Mouse (Mus musculus) layer of hippocampus, postnatal 36 days (tissue): ENCODE data around the gene Dnah7a. TPM values are rescaled to one million over a fixed set of nuclear protein-coding genes. Genes with fewer than 3 reads are reported as not detected.
A peak's percentile ranks its signal among the peaks of the same experiment; 100 is the strongest.
"Not testable (repeated sequence)": the region's sequence is repeated elsewhere in the genome, so short reads cannot be mapped to it uniquely, and the experiment has no call there.

Source experiments
- DNase-seq, 2 experiments: peaks; one replicate each; pipeline ENCODE4 v3.0.0; 2022
- total RNA-seq, 2 experiments: library from RNA; stranded (reverse); gene quantifications; 2 replicates each; pipeline ENCODE4 v1.2.3; 2021

Dnah7a gene
- 1 to 10 TPM; 3.6 to 3.9 TPM for total RNA-seq

DNA sequence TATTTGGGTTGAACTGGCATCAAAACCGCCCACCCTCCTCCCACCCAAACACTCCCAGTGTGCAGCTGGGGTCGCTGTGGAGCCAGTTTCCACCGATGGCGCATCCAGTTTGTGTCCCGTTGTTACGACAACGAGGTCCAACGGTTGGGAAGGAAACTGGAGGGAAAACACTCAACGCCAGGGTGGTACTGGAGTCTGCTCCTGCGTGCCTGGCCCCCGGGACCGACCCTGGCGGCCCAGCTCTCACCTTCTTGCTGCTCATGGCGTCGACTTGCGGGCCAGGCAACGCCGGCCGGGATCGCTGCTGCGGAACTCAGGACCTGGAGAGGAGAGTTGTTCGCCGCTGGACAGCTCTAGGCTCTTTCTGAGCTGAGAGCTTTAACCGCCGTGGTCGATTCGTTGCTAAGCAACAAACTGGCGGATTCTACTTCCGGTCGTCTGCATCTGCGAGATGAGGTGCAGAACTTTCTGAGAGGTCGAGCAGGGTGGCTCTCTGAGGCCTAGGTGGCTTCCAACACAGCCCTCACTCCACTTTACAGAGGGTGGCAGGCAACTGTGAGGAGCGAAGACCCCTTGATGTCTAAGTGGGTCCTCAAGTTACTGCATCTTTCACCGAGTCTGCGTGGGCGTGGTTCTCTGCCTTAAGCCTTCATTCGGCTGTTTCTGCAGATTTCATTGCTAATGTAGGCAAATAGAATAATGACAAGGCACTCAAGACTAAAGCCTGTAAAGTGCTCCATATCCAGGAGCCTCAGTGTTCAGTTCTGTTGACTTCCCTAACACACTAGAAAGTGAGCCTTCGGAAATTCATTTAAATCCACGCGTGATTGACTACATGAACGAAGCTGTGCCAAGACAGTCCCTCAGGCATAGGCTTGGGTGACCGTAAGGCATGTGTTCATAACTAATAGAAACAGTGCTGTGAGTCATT is at the start of gene Dnah7a:
Dnah7a (minus strand) TSS at position 354 of the 931 bp plus-strand sequence.
- peak; percentile 45 to 50 for DNase-seq

DNA sequence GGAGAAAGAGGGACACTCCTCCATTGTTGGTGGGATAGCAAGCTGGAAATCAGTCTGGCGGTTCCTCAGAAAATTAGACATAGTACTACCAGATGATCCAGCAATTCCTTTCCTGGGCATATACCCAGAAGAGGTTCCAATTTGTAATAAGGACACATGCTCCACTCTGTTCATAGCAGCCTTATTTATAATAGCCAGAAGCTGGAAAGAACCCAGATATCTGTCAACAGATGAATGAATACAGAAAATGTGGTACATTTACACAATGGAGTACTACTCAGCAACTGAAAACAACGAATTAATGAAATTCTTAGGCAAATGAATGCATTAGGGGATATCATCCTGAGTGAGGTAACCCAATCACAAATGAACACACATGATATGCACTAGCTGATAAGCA is 46.9 kb upstream of the Dnah7a start:
- DNase-seq: not testable (repeated sequence)

DNA sequence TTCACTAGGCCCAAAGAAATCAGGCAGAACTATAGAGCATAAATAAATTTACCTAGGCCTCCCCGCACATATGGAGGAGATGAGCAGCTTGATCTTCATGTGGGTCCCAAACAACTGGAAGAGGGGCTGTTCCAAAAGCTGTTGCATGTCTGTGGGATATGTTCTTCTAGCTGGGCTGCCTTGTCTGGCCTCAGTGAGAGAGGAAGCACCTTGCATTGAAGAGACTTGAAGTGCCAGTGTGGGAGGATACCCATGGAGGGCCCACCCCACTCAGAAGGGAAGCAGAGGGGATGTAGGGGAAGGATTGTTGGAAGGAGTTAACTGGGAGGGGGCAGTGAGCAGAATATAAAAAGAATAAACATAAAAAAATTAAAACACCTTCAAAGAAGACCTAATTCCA is 44.6 kb upstream of the Dnah7a start:
- no peak for DNase-seq

DNA sequence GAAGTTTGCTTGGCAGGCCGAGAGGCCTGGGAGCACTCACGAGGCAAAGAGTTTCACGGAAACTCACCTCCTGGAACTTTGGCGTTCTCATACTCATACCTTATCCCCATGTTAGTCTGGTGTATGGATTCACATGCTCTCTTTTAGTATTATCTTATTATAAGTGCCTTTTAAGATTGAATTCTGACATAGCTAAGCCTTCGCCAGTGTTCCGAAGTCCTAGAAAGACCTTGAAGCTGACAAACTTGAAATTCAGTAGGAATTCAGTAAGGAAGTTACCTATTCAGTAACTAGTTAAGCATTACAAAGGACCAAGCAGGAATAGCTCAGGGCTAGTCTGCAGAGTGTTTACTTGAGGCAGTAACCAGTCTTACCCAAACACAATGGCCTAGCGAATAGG is 44.1 kb upstream of the Dnah7a start:
- not testable (repeated sequence) for DNase-seq

DNA sequence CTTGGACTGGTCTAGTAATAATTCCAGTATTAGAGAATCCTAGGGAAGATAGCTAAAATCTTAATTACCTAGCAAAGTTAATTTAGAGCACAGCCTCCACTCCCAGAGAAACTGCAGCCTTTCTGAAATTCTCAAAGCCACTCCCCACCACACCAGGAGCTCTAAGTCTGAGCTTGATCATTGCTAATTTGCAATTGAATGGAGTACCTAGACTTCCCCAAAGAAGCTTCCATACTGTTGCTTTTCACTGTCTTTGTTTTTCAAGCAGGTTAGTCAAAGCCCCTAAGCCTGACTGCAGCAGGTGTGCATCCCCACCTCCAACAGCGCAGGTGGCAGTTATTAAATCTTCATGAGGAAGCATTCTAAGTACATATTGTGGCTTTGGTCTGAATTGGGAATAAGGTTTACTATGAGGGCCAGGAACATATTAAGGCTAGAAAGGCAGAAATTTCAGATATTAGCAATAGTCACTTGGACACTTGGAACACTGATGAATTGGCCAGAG is 43.3 kb upstream of the Dnah7a start:
- not testable (repeated sequence) for DNase-seq

DNA sequence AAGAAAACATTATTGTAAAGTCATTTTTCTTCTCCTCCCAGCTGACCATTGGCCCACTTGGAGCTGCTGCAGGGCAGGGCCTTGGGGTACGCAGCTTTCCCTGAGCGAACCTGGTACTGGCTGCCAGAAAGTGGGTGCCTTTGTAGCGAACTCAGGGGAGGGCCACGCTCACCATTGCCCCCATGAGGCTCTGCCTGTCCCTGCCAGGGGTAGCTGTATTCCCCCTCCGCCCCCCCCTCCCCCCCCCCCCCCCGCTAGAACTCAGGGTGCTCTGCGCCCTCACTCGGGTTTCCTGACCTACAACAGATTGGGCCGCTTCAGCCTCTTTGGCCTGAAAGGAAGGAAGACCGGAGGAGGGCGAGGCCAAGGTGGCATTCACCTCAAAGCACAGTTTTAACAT is 42.0 kb upstream of the Dnah7a start:
- no peak for DNase-seq

DNA sequence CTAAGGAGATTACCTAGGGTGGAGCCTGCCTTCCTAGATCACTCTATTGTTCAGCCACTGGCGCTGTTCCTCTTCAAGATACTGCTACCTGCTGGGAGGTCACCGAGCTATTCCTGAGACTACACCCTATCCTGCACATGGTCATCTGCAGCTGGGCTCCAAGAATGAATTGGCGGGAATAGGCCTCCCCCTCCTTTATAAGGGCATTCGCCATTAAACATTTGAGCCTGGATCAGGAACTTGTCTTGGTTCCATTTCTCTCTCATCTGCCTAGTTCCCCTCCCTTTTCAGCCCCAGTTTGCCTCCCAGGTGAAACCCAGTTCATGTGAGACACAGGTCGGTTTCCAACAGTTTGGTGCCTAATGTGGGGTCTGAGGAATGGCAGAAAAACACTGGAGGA is 39.4 kb upstream of the Dnah7a start:
- no peak for DNase-seq

DNA sequence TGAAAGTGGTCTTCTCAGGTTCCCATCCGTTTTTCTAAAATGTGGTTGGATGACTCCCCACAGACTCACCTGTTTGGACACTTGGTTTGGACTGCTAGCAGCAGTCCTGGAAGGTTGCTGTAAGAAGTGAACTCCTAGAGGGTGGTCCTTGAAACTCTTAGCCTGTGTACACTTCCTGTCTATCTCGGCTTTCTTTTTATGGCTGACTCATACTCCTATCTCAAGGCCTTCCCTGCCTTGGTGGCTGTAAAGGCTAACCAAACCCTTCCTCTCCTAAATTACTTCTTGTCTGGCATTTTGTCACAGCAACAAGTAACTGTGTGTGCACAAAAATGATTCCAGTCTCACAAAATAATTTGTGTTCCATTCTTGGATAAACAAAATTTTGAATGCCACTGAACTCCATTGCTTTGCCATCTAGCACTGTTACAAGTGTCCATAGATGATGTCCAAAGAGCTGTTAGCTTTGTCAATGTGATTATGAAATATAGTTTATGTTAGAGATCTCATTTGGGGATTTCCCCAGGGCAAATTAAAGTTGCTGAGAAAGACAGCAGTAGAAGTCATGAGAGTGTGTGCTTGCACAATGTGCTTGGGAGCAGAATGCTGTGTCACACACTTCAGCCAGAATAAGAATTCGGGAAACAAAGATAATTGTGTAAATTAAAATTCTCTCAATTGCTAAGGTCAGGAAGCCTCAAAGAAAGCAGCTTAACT is 35.3 kb upstream of the Dnah7a start:
- no peak for DNase-seq

DNA sequence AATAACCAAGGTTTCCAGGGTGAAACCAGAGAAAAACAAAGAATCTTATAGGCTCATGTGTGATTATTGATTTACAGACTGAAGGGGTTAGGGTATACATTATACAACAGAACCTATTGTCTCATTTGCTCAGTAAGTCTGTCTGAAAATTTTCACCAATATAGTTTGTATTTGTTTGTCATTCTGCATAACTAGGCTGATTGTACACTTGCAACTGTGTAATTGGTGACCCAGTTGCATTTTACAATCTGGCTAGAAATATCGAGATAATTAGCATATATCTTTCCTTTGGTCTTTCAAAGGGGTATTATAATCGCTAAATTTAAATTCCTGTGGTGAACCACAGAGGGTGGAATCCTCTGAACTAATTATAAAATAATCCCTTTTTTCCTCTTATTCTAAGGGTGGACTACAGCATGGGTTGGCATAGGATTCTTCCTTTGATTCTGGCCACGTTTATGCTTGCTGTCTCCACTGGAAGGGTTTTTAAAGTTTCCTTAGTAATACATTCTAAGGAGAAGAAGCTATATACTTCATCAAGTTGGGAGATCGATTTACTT is 34.3 kb upstream of the Dnah7a start:
- no peak for DNase-seq

DNA sequence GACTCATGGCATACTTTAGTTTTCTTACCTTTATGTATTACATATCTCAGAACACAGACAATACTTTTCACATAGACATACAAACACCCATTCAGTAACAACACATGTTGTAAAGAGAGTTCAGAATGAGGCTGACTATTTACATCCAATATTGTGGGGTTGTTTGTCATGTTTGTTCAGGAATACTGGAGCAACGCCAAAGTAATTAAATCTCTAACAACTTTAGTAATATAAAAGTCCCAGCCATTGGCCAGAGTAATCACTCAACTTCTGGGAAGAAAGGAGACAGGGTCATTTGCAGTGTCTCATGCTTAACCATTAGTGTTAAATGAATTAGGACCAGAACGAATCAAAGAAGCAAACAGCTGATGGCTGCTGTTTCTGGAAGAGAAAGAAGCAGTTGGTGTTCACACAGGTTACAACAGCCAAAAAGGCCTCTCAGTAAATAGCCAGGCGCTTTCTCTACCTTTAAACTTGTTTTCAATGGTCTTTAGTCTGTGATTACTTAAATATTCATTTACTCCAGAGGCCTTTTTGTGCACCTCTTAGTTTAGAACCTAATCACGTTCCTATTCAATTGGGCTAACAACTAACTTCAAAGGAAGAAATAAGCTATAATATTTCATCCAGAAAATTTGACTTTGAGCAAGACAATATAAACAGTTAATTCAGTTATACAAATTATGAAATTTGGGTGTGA is 33.6 kb upstream of the Dnah7a start:
- not testable (repeated sequence) for DNase-seq

DNA sequence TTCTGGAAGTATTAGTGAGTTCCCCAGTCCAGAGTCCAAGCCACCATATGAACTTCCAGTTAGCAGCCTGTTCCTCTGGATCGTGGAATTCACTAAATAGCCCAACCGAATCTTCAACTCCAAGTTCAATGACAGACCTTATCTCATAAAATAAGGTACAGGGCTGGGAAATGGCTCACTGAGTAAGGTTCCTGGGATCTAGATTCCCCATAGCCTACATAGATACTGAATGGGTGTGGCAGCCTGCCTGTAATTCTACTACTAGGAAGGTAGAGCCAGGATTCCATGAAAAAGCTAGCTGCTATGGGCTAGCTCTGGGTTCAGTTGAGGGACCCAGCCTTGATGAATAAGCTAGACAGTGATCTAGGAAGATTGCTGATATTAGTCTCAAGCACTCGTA is 30.0 kb upstream of the Dnah7a start:
- no peak for DNase-seq

DNA sequence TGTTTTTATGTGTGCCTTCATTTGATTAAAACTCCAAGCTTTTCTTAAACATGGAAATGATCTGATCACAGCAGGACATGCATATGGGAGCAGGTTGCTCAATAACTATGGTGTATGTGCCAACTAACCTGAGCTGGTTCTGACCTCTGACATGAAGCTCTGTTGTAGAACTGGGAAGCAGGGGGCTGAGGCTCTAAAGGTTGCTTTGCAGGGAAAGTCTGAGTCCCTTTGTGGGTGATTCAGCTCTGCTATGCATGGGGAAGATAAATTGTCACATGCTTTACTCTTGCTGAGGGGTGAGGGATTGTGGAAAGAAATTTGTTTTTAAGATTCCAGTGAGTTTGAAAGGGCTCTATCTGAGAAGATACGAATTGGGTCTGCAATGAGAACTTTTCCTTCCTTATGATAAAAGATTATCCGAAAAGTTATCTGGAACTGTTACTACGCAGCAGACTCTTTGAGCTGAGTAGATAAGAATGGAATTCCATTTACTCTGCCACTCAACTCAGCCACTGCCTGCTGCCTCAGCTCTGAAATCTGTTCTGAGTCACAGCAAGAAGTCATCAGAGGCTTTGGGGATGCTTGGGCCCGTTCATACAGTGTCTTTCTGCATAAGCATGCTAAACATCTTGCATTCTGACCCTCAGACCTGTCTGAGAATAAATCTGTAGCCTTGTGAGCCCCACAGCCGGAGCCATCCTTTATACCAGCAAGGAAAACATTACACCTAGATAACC is 22.1 kb upstream of the Dnah7a start:
- DNase-seq: no peak

DNA sequence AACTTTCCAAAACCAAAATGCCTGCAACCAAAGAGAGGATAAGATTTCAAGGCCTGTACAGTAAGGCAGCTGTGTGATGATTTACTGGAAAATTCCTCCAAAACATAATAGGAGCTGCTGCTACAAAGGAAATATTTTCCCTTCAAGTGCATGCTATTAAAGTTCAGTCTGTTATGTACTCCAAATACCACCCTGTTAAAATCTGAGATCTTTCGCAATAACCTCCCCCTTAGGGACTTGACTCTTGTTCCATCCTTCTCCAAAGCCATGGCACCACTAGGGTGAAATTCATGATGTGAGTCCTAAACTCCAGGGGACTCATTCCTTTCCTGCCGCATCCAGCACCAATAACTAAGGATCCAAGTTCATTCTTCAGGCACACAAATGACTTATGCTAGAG is 20.3 kb upstream of the Dnah7a start:
- no peak for DNase-seq

DNA sequence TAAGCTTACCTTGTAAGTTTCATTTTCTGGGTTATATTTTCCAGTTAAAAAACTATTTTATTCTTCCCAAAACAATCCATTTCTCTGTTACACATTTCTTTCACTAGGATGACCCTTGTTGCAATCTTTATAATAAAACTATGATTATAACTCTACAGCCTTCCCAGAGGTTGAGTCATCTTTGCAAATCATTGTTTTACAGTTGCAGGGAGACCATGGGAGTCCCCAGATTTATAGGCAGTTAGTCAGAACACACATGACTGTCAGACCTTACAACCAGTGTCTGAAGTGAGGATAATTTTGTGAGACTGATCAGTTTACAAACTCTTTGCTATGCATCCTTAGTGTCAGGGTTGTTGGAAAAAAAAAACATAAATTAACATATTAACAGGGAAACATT is 14.8 kb upstream of the Dnah7a start:
- no peak for DNase-seq

DNA sequence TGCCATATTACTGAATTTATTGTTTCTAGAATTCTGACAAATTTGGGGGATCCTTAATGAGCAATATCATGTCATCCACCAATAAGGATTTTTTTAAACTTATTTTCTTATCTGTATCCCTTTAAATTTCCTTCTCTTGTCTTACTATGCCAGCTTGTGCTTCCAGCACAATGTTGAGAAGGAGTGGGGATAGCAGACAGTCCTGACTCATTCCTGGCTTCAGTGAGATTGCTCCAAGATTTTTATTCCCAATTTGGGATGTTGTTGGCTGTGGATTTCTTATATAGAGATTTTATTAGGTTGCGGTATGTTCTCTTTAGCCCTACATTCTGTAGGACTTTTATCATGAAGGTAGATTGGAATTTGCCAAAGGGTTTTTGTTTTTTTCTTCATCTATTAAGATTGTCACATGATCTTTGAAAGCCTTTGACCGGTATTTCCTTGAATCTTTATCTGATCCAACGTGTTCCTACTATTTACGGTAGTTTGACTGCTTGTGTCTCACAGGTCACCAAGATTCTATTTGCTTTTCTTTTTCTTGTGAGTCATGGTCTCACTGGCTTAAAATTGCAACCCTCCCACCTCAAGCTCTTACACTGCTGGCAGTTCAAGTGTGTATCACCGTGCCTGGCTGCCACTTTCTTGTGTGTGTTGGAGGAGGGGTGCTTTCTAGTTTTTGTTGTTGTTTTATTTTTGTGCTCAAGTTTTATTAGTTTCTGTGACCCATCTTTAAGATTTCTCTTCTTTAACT is 14.2 kb upstream of the Dnah7a start:
- no peak for DNase-seq

DNA sequence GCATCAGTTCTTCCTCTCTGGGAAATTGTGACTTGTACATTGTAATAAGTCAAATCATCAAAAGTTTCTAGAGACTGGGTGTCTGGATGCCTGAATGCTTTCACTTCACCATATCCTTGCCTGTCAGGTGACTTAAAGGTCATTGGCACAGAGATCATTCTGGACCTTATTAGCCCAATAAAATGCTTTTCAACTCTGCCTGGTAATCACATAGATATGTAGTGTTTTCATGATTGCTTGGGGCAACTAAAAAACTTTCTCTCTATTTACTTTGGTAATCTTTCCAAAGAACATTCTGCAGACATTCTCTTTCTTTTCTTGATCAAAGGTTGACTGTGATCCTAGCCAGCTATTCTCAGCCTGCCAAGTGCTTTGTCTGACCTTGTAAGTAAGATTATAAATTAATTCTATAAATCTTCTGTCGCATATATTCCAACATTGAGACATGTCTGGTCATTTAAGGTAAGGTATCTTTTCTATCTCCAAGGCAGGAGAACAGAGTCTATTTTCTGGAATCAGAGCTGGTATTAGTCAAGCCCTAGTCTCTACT is 9.5 kb upstream of the Dnah7a start:
- no peak for DNase-seq

DNA sequence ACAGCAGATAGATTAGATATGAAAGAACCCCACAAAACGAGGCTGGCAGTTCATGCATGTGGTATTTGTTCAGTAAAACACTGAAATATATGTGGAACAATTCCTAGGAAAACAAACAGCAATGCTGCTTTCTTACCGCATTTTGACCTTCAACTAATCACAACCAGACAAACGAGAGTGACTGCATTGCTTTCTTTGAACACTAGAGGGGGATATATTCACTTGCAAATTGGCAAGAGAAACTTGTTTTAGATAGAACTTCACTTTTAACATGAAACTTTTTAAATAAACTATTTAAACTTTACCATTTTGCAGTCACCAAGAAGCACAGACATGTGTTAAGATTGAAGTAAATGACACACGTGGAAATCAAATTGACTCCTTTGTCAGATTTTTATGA is 8.9 kb upstream of the Dnah7a start:
- DNase-seq: no peak

DNA sequence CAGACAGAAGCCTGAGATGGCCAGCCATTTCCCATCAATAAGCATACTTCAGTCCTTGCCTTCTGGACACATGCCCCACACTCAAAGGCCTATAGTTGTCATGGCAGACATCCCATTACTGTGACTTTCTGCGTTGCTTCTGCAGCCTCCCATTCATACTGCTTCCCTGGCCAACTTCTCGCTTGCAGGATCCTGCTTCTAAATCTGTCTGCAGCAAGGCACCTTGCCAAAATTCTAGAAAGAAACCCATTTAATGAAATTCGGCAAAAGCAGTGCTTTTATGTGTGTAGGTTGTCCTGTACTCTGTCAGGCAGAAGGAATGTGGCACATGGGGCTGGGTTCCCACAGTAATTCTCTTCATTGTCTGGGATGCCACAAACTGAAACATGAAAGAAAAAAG is 6.8 kb upstream of the Dnah7a start:
- DNase-seq: peak; percentile 17 to 36

DNA sequence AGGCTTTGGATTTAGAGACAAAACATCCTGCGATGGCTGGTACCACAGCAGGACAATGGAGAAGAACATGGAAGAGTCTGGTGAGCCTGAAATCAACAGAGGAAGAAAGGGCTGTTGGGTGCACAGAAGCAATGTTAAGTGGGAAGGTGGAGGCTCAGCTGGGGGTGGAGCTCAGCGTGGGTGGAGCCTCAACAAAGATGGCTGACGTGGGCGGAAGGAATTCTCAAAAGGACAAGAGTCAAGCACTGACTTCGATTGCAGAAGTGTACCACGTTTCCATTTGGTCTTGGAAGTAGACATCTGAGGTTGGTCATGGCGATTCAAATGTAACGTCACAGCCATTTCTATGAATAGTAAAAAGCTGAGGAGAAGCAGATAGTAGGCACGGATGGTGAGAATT is 4.5 kb upstream of the Dnah7a start:
- DNase-seq: no peak

DNA sequence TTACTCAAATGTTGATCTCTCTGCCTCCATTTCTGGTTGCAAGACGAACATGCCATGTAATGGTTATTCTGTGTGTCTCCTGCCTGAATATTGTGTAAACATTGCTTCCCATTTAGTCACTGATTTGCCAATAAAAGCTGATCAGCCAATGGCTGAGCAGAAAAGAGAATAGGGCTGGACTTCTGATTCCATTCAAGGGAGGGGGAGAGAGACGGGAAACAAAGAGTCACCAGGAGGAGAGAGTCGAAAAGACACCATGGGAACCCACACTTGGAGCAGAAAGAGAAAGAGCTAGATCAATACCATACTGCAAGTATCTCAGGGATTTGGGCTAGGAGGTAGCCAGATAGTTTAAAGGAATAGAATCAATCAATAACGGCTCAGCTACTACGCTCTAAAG is 3.0 kb upstream of the Dnah7a start:
- not testable (repeated sequence) for DNase-seq

DNA sequence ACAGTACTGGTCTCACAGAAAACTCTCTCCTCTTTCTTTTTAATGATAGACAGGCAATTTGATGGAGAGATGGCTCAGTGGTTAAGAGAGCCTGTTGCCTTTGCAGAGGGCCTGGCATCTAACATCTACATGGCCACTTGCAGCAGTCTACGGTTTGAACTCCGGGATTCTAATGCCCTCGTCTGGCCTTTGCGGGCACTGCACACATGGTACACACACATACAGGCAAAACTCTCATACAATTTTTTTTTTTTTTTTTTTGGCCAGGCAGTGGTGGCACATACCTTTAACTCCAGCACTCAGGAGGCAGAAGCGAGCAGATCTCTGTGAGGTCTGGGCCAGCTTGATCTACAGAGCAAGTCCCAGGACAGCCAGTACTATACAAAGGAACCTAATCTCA is 2.4 kb downstream of the Dnah7a start:
- DNase-seq: no peak
